Mouse (Mus musculus): ENCODE results near the gene Napsa.

Gene Napsa

GRCm38 (mm10) chr7:44626966-44627365 is 54.8 kb downstream of the Napsa start:
- no peak for DNase-seq (ENCODE audit: inconsistent ontology term)

- no peak for DNase-seq (ENCODE audit: inconsistent ontology term)
Measured at GRCm38 (mm10) chr7:44628402-44629034, 56.3 kb downstream of the Napsa start.

DNA sequence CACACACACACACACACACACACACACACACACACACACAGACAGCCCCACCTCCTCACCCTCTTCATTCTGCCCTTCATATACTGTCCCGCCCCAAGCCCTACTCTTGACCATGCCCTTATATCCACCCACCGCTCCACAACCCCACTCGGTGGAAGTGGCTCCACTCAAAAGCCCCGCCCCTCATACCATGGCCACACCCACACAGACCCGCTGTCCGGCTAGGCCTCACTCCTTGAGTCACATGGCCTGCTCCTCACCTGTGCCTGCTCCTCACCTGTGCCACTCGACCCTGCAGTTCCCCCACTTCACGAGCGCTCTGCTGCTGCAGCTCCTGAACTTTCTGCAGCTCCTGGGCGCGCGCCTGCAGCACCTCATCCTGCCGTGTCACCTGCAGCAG is 58.3 kb downstream of the Napsa start:
- no peak for DNase-seq (ENCODE audit: inconsistent ontology term)

GRCm38 (mm10) chr7:44632676-44633075 is 60.5 kb downstream of the Napsa start:
- no peak for DNase-seq (ENCODE audit: inconsistent ontology term)

- no peak for DNase-seq (ENCODE audit: inconsistent ontology term)
Measured at GRCm38 (mm10) chr7:44633407-44633806, 61.2 kb downstream of the Napsa start.

All from Muller cell, postnatal 12 days (primary cell).